ENCODE assay signal across 8 mouse cellular contexts in genomic region chr8:83593325-83594166, GRCm38 (mm10). TPM values are rescaled to one million over a fixed set of nuclear protein-coding genes. Genes with fewer than 3 reads are reported as not detected.
DNase-seq lines count a peak whose midpoint lies in the region; ATAC-seq and TF ChIP-seq lines count a peak whose summit lies in the region.

No protein-coding gene starts in this region.

- peak overlapping the region; percentile 72 for H3K4me3 ChIP-seq in kidney, embryonic 16.5 days (ENCODE audit: low read length)
- peak overlapping the region; percentile 63 for H3K4me3 ChIP-seq in forebrain, postnatal 0 days (ENCODE audit: low read depth, low read length)

- no peaks in the 10 kb centered on the region for H3K36me3 ChIP-seq in kidney, embryonic 16.5 days (ENCODE audit: insufficient read depth, low read length)
- no peaks in the 10 kb centered on the region; the same call in 1 of the 2 replicates for H3K36me3 ChIP-seq in forebrain, postnatal 0 days (ENCODE audit: insufficient read depth)

- no peak for DNase-seq in kidney, postnatal 4 days
- DNase-seq in Patski (ENCODE audit: low read depth, low spot score) = no peak
- no peak for DNase-seq in forebrain, postnatal 0 days
- DNase-seq in thymus, postnatal 10 days (ENCODE audit: low spot score in 2 of 2) = no peak
- no peak for DNase-seq in layer of hippocampus, postnatal 14 days (ENCODE audit: low spot score in 2 of 2)
- no peak for DNase-seq in cerebellum, postnatal 14 days

- WGBS in kidney, embryonic 16.5 days = 4% methylated on average over 22 of the region's 22 CpGs
- WGBS in forebrain, postnatal 0 days = 4% methylated on average over 22 of the region's 22 CpGs

- peak overlapping the region; percentile 91 for H3K4me2 ChIP-seq in kidney, embryonic 16.5 days (replicated peaks; ENCODE audit: low read depth, low read length)
- peak overlapping the region; percentile 68 for H3K4me2 ChIP-seq in forebrain, postnatal 0 days (ENCODE audit: low read depth)

- H3K9me3 ChIP-seq in kidney, embryonic 16.5 days (ENCODE audit: low read length) = no peaks in the 10 kb centered on the region
- no peaks in the 10 kb centered on the region for H3K9me3 ChIP-seq in forebrain, postnatal 0 days (ENCODE audit: low read length)

- POLR2A ChIA-PET in Patski (lab: Charles Lee) = interaction anchor here (0.7 kb wide), 1 partner anchor 10 kb away, joined by 3 read pairs; no protein-coding TSS in a partner anchor

- peak overlapping the region; percentile 82 for H3K27ac ChIP-seq in kidney, embryonic 16.5 days (ENCODE audit: low read length)
- peak overlapping the region; percentile 92 for H3K27ac ChIP-seq in forebrain, postnatal 0 days (ENCODE audit: low read depth, low read length)

- H3K27me3 ChIP-seq in kidney, embryonic 16.5 days (ENCODE audit: insufficient read depth, low read length) = no peaks in the 10 kb centered on the region
- H3K27me3 ChIP-seq in Patski = no peaks in the 10 kb centered on the region
- H3K27me3 ChIP-seq in forebrain, postnatal 0 days (ENCODE audit: insufficient read depth, low read length) = no peaks in the 10 kb centered on the region

- peaks cover 26% of the 10 kb centered on the region for H3K4me1 ChIP-seq in kidney, embryonic 16.5 days (ENCODE audit: insufficient read depth, low read length)
- peaks cover 14% of the 10 kb centered on the region for H3K4me1 ChIP-seq in forebrain, postnatal 0 days (ENCODE audit: insufficient read depth)

- CTCF ChIA-PET in Patski (lab: Charles Lee) = no interaction called here

- in situ Hi-C loops in Patski (cut with MboI; ENCODE audit: low pct_unique_long_range_greater_than_20kb) = no loop called here

- no peak for TF ChIP-seq CTCF in Patski (IDR thresholded peaks at IDR 0.05)
- TF ChIP-seq CTCF in forebrain, postnatal 0 days (IDR thresholded peaks at IDR 0.05; ENCODE audit: low read depth) = no peak

- peak overlapping the region; percentile 79 for H3K9ac ChIP-seq in kidney, embryonic 16.5 days (replicated peaks; ENCODE audit: low read length)
- peak overlapping the region; percentile 71 for H3K9ac ChIP-seq in forebrain, postnatal 0 days

- ATAC-seq in kidney, embryonic 16.5 days (ENCODE audit: low FRiP score, low TSS enrichment) = peak; percentile 41
- ATAC-seq in Patski = peak; percentile 19
- ATAC-seq in forebrain, postnatal 0 days = no peak
- ATAC-seq in megakaryocyte, adult 5-6 weeks (ENCODE audit: poor library complexity, severe bottlenecking) = peak; percentile 12; the same call in 1 of the 2 replicates

RNA-seq across cellular contexts. Expression of gene Tecr, which starts 14.2 kb away (rescaled TPM):
- 631 and 669 TPM in 2 replicates for polyA plus RNA-seq in kidney, embryonic 16.5 days (2015; fragmentation: Nextera tagmentation; extraction: Ambion mirVana)
- polyA plus RNA-seq in Patski (2021) = 275 TPM
- total RNA-seq in forebrain, postnatal 0 days (2014; rRNA removed) = 762 and 857 TPM in 2 replicates
- polyA plus RNA-seq in forebrain, postnatal 0 days (2015; fragmentation: Nextera tagmentation; extraction: Ambion mirVana) = 1,089 and 1,117 TPM in 2 replicates
- 282 and 314 TPM in 2 replicates for total RNA-seq in megakaryocyte, adult 5-6 weeks (2015)
- 248 and 255 TPM in 2 replicates for total RNA-seq in megakaryocyte, adult 5-6 weeks (2017)
- 100 to 1,000 TPM; 521 to 544 TPM for total RNA-seq in layer of hippocampus, postnatal 14 days (2021)

RNA-seq across cellular contexts. Expression of gene Dnajb1, which starts 14.4 kb away (rescaled TPM):
- 67.5 and 68.0 TPM in 2 replicates for polyA plus RNA-seq in kidney, embryonic 16.5 days (2015; fragmentation: Nextera tagmentation; extraction: Ambion mirVana)
- 39.9 TPM for polyA plus RNA-seq in Patski (2021)
- total RNA-seq in forebrain, postnatal 0 days (2014; rRNA removed) = 41.2 and 46.6 TPM in 2 replicates
- 40.7 and 65.1 TPM in 2 replicates for polyA plus RNA-seq in forebrain, postnatal 0 days (2015; fragmentation: Nextera tagmentation; extraction: Ambion mirVana)
- 40.0 and 40.7 TPM in 2 replicates for total RNA-seq in megakaryocyte, adult 5-6 weeks (2015)
- total RNA-seq in megakaryocyte, adult 5-6 weeks (2017) = 26.4 and 34.4 TPM in 2 replicates
- total RNA-seq in layer of hippocampus, postnatal 14 days (2021) = 10 to 100 TPM; 31.8 to 33.7 TPM

RNA-seq across cellular contexts. Expression of gene Ndufb7, which starts 27.1 kb away (rescaled TPM):
- polyA plus RNA-seq in kidney, embryonic 16.5 days (2015; fragmentation: Nextera tagmentation; extraction: Ambion mirVana) = 356 and 362 TPM in 2 replicates
- 247 TPM for polyA plus RNA-seq in Patski (2021)
- total RNA-seq in forebrain, postnatal 0 days (2014; rRNA removed) = 155 and 262 TPM in 2 replicates
- 392 and 492 TPM in 2 replicates for polyA plus RNA-seq in forebrain, postnatal 0 days (2015; fragmentation: Nextera tagmentation; extraction: Ambion mirVana)
- 132 and 161 TPM in 2 replicates for total RNA-seq in megakaryocyte, adult 5-6 weeks (2015)
- total RNA-seq in megakaryocyte, adult 5-6 weeks (2017) = 205 and 227 TPM in 2 replicates
- 100 to 1,000 TPM; 152 to 158 TPM for total RNA-seq in layer of hippocampus, postnatal 14 days (2021)

RNA-seq across cellular contexts. Expression of gene Olfr370, which starts 58.0 kb away (rescaled TPM):
- polyA plus RNA-seq in kidney, embryonic 16.5 days (2015; fragmentation: Nextera tagmentation; extraction: Ambion mirVana) = not detected in 2 replicates
- polyA plus RNA-seq in Patski (2021) = 0.04 TPM
- total RNA-seq in forebrain, postnatal 0 days (2014; rRNA removed) = not detected in 2 replicates
- polyA plus RNA-seq in forebrain, postnatal 0 days (2015; fragmentation: Nextera tagmentation; extraction: Ambion mirVana) = 0.04 TPM in 1 of 2 replicates, not detected in the other
- not detected in 2 replicates for total RNA-seq in megakaryocyte, adult 5-6 weeks (2015)
- not detected in 2 replicates for total RNA-seq in megakaryocyte, adult 5-6 weeks (2017)
- total RNA-seq in layer of hippocampus, postnatal 14 days (2021) = not detected

RNA-seq across cellular contexts. Expression of gene Gipc1, which starts 58.9 kb away (rescaled TPM):
- 227 and 237 TPM in 2 replicates for polyA plus RNA-seq in kidney, embryonic 16.5 days (2015; fragmentation: Nextera tagmentation; extraction: Ambion mirVana)
- 133 TPM for polyA plus RNA-seq in Patski (2021)
- total RNA-seq in forebrain, postnatal 0 days (2014; rRNA removed) = 77.8 and 85.3 TPM in 2 replicates
- polyA plus RNA-seq in forebrain, postnatal 0 days (2015; fragmentation: Nextera tagmentation; extraction: Ambion mirVana) = 119 and 135 TPM in 2 replicates
- total RNA-seq in megakaryocyte, adult 5-6 weeks (2015) = 15.4 and 16.4 TPM in 2 replicates
- total RNA-seq in megakaryocyte, adult 5-6 weeks (2017) = 18.9 and 25.4 TPM in 2 replicates
- total RNA-seq in layer of hippocampus, postnatal 14 days (2021) = 10 to 100 TPM; 77.9 to 78.5 TPM
